Mouse (Mus musculus) hindbrain, embryonic 16.5 days (tissue): ENCODE data around the gene Relb. TPM values are rescaled to one million over a fixed set of nuclear protein-coding genes. Genes with fewer than 3 reads are reported as not detected.
"Not testable (repeated sequence)": the region's sequence is repeated elsewhere in the genome, so short reads cannot be mapped to it uniquely, and the experiment has no call there.

Experiments used
- ATAC-seq: fragments of 200-750 bp; cut with Nextera tagmentation; 2 replicates; pipeline ENCODE4 v1.8.0; 2017; ENCODE audit warnings: moderate TSS enrichment, moderate library complexity
- H3K27ac ChIP-seq: fragments of 300-500 bp; sonication (generic); 2 replicates; pipeline ENCODE4 v1.5.1; 2014; ENCODE audit warnings: low read depth, mild to moderate bottlenecking, control low read depth, low read length, moderate library complexity
- H3K27me3 ChIP-seq: fragments of 300-500 bp; sonication (generic); replicated peaks from 2 replicates; pipeline ENCODE4 v1.6.1; 2014; ENCODE audit warnings: low read length; ENCODE audit not compliant: control insufficient read depth, insufficient read depth
- H3K36me3 ChIP-seq: fragments of 300-500 bp; sonication (generic); 2 replicates; pipeline ENCODE4 v1.6.1; 2014; ENCODE audit warnings: mild to moderate bottlenecking, low read length, moderate library complexity, mixed read lengths; ENCODE audit not compliant: control insufficient read depth, insufficient read depth
- H3K4me1 ChIP-seq: fragments of 300-500 bp; sonication (generic); 2 replicates; pipeline ENCODE4 v1.6.1; 2014; ENCODE audit warnings: low read depth, low read length; ENCODE audit not compliant: control insufficient read depth, insufficient read depth
- H3K4me2 ChIP-seq: fragments of 300-500 bp; sonication (generic); 2 replicates; pipeline ENCODE4 v1.6.1; 2014; ENCODE audit warnings: mild to moderate bottlenecking, low read length, control low read depth, moderate library complexity
- H3K4me3 ChIP-seq: fragments of 300-500 bp; sonication (generic); 2 replicates; pipeline ENCODE4 v1.5.1; 2014; ENCODE audit warnings: mild to moderate bottlenecking, low read length, control low read depth, moderate library complexity
- H3K9ac ChIP-seq: fragments of 300-500 bp; sonication (generic); 2 replicates; pipeline ENCODE4 v1.6.1; 2014; ENCODE audit warnings: low read depth, mild to moderate bottlenecking, control low read depth, low read length, moderate library complexity
- H3K9me3 ChIP-seq: fragments of 300-500 bp; sonication (generic); 2 replicates; pipeline ENCODE4 v1.6.1; 2014; ENCODE audit warnings: mild to moderate bottlenecking, low read length, moderate library complexity; ENCODE audit not compliant: control insufficient read depth
- WGBS: fragments of 180-500 bp; shearing (Covaris S2); extraction: QIAGEN DNeasy Blood & Tissue Kit; methylation state at CpG from one replicate; pipeline ENCODE4 v1.1.7; 2014; 5-methylcytosine and 5-hydroxymethylcytosine counted together
- polyA plus RNA-seq: library from polyadenylated mRNA; unstranded; fragments of >200 nt; fragmentation: Nextera tagmentation; extraction: Ambion mirVana; gene quantifications from 2 replicates; pipeline ENCODE4 v1.2.1, GENCODE M21; 2015

Gene Relb
- polyA plus RNA-seq, 1 experiment from 2014 or later, result 6.7 TPM

GRCm38 (mm10) chr7:19622241-19622640 lies 7.0 kb downstream of the Relb start:
- no peak overlapping the region for H3K9ac ChIP-seq
- H3K4me3 ChIP-seq, result no peak overlapping the region
- H3K27ac ChIP-seq, result no peak overlapping the region
- H3K9me3 ChIP-seq, result no peaks in the 10 kb centered on the region
- H3K4me1 ChIP-seq, result peaks cover 6% of the 10 kb centered on the region; the same call in 1 of the 2 replicates
- H3K36me3 ChIP-seq, result no peaks in the 10 kb centered on the region
- H3K4me2 ChIP-seq, result no peak overlapping the region
- 42% methylated on average over 6 of the region's 6 CpGs for WGBS
- ATAC-seq, result no peak
- H3K27me3 ChIP-seq, result no peaks in the 10 kb centered on the region

GRCm38 (mm10) chr7:19620811-19621210 lies 8.4 kb downstream of the Relb start:
- H3K4me1 ChIP-seq, result peaks cover 6% of the 10 kb centered on the region; the same call in 1 of the 2 replicates
- WGBS, result 86% methylated on average over 7 of the region's 7 CpGs
- ATAC-seq, result no peak

GRCm38 (mm10) chr7:19619004-19619801 lies 10.0 kb downstream of the Relb start:
- Histone ChIP-seq H3K9ac (peak overlapping the region; percentile 66), H3K27ac (no peak overlapping the region), H3K4me3 (peak overlapping the region; percentile 33), H3K9me3 (no peaks in the 10 kb centered on the region), H3K36me3 (no peaks in the 10 kb centered on the region), H3K4me1 (peaks cover 6% of the 10 kb centered on the region; the same call in 1 of the 2 replicates), H3K27me3 (no peaks in the 10 kb centered on the region), H3K4me2 (peak overlapping the region; percentile 57)
- 8% methylated on average over 35 of the region's 35 CpGs for WGBS
- peak; percentile 80 for ATAC-seq

More at GRCm38 (mm10) chr7:19620811-19621210, 8.4 kb downstream of the Relb start:
- H3K36me3 ChIP-seq, result no peaks in the 10 kb centered on the region
- no peak overlapping the region for H3K9ac ChIP-seq
- H3K27ac ChIP-seq, result no peak overlapping the region
- no peaks in the 10 kb centered on the region for H3K9me3 ChIP-seq
- H3K27me3 ChIP-seq, result no peaks in the 10 kb centered on the region
- H3K4me3 ChIP-seq, result no peak overlapping the region
- H3K4me2 ChIP-seq, result no peak overlapping the region

DNA sequence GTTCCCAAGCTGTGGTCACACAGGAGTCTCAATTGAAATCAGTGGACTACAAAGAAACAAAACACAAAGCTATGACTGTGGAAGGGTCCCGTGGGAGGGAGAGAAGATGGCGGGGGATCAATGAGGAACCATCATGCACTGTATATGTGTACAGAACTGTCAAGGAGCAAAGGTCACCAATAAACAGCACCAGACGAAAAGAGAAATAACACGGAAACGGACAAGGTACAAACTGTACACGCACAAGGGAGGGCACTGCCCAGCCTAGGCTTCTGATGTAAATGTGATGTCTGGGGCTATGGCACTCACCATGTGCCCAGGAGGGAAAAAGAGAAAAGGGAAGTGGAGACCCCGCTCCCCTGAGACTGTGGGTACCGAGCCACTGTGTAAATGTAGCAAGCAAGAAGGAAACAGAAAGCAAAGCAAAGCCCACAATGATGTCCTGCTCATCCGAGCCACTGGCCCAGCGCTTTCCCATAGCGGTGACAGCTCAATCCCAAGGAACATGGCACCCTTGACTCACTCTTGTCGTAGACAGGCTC lies 14.1 kb downstream of the Relb start:
- no peaks in the 10 kb centered on the region for H3K27me3 ChIP-seq
- H3K9me3 ChIP-seq, result no peaks in the 10 kb centered on the region
- H3K36me3 ChIP-seq, result 0 out of 2 replicates have a peak, but pooled peaks cover 5% of the 10 kb centered on the region
- peaks cover 6% of the 10 kb centered on the region; the same call in 1 of the 2 replicates for H3K4me1 ChIP-seq
- H3K4me3 ChIP-seq, result no peak overlapping the region
- H3K4me2 ChIP-seq, result no peak overlapping the region
- no peak overlapping the region for H3K9ac ChIP-seq
- no peak overlapping the region for H3K27ac ChIP-seq
- no peak for ATAC-seq
- 90% methylated on average over 12 of the region's 12 CpGs for WGBS

DNA sequence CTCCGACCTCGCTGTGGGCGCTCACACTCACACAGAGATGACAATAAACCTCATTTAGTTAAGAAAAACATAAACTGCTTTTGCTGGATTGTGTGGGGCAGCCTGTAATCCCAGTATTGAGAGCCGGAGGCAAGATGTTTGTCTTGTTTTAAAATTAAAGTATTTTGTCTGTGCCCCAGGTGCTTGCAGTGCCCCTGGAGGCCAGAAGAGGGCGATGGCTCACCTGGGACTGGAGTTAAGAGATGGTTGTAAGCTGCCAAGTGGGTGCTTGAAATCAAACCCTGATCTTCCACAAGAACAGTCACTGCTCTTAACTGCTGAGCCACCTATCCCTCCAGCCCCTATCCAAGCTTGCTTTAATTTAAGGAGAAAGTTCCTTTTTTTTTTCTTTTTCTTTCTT lies 18.3 kb downstream of the Relb start:
- ATAC-seq, result no peak
- Histone ChIP-seq H3K4me3 (no peak overlapping the region), H3K4me1 (no peaks in the 10 kb centered on the region), H3K9ac (no peak overlapping the region), H3K27ac (no peak overlapping the region), H3K9me3 (no peaks in the 10 kb centered on the region), H3K27me3 (no peaks in the 10 kb centered on the region), H3K4me2 (no peak overlapping the region), H3K36me3 (0 out of 2 replicates have a peak, but pooled peaks cover 5% of the 10 kb centered on the region)
- WGBS, result 75% methylated on average over 5 of the region's 5 CpGs

- Histone ChIP-seq H3K9me3 (no peaks in the 10 kb centered on the region), H3K9ac (no peak overlapping the region), H3K27ac (no peak overlapping the region), H3K4me3 (no peak overlapping the region), H3K4me1 (no peaks in the 10 kb centered on the region), H3K27me3 (no peaks in the 10 kb centered on the region), H3K4me2 (no peak overlapping the region), H3K36me3 (0 out of 2 replicates have a peak, but pooled peaks cover 5% of the 10 kb centered on the region)
- 92% methylated on average over 11 of the region's 12 CpGs for WGBS
- ATAC-seq, result no peak
Measured at GRCm38 (mm10) chr7:19609641-19610332, 19.5 kb downstream of the Relb start.

DNA sequence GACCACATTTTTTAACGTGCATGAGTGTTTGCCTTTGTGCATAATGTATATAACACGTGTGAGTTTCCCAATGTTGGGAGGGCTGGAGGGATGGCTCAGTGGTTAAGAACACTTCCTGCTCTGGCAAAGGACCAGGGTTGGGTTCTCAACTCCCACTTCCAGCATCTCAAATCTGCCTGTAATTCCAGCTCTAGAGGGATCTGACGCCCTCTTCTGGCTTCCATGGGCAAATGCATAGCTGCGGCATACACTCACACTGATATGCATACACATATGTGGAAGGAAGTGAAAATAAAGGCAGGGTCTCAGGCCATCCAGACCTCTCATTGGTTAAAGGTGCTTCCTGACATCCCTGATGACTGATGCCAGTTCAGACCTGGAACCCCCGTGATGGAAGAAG lies 21.9 kb downstream of the Relb start:
- H3K9ac ChIP-seq, result no peak overlapping the region
- ATAC-seq, result no peak
- H3K27ac ChIP-seq, result no peak overlapping the region
- no peaks in the 10 kb centered on the region for H3K9me3 ChIP-seq
- 0 out of 2 replicates have a peak, but pooled peaks cover 5% of the 10 kb centered on the region for H3K36me3 ChIP-seq
- no peak overlapping the region for H3K4me2 ChIP-seq
- H3K4me3 ChIP-seq, result no peak overlapping the region
- 88% methylated on average over 5 of the region's 5 CpGs for WGBS
- peaks cover 14% of the 10 kb centered on the region for H3K4me1 ChIP-seq
- H3K27me3 ChIP-seq, result no peaks in the 10 kb centered on the region

GRCm38 (mm10) chr7:19604606-19605214 lies 24.5 kb downstream of the Relb start:
- peak overlapping the region; percentile 65 for H3K4me3 ChIP-seq
- peak overlapping the region; percentile 82 for H3K4me2 ChIP-seq
- H3K4me1 ChIP-seq, result peaks cover 27% of the 10 kb centered on the region
- ATAC-seq, H3K36me3 ChIP-seq, H3K27me3 ChIP-seq, H3K9me3 ChIP-seq: not testable (repeated sequence)
- H3K9ac ChIP-seq, result 0 out of 2 replicates have a peak overlapping the region, but pooled peaks have one; percentile 80
- H3K27ac ChIP-seq, result peak overlapping the region; percentile 45; the same call in 1 of the 2 replicates
- 63% methylated on average over 10 of the region's 10 CpGs for WGBS
